29 mouse cellular contexts compared by ENCODE assay signal in genomic region chr10:119839645-119840044, GRCm38 (mm10).
A peak's percentile ranks its signal among the peaks of the same experiment; 100 is the strongest.
DNase-seq lines count a peak whose midpoint lies in the region; ATAC-seq lines count a peak whose summit lies in the region.
"Had no signal": no experiment of that assay in that cellular context is flagged by ENCODE, and none has a peak within 500 bp of the region (broad histone marks: within the 10 kb centered on the region; RNA-seq: fewer than 3 reads in every experiment).

No protein-coding gene starts in this region.

- H3K4me3 ChIP-seq in forebrain, embryonic 15.5 days, result no peak overlapping the region
- H3K4me3 ChIP-seq in forebrain, embryonic 16.5 days (replicated peaks; ENCODE audit: low read length), result no peak overlapping the region
- H3K4me3 ChIP-seq in kidney, embryonic 16.5 days (ENCODE audit: low read length), result no peak overlapping the region
- no peak overlapping the region for H3K4me3 ChIP-seq in kidney, embryonic 15.5 days (replicated peaks)
- H3K4me3 ChIP-seq in limb, embryonic 10.5 days, result no peak overlapping the region
- H3K4me3 ChIP-seq: embryonic facial prominence, embryonic 12.5 days; heart, embryonic 13.5 days; hindbrain, embryonic 12.5 days; layer of hippocampus, adult 2 months; limb, embryonic 15.5 days had no signal

- peak; percentile 33 for DNase-seq in ES-CJ7 (ENCODE audit: low read depth, low spot score)
- DNase-seq in limb, embryonic 10.5 days (ENCODE audit: low spot score), result no peak
- DNase-seq in left cerebral cortex, adult 8-10 months (ENCODE audit: low spot score in 2 of 2), result no peak
- DNase-seq: adrenal gland, postnatal 25 days; cerebellum, adult 9-10 months; cerebellum, postnatal 36 days; gastrocnemius, postnatal 25 days; heart, adult 11 months; heart, postnatal 10 days; kidney, adult 11 months; kidney, postnatal 36 days; left cerebral cortex, postnatal 4 days; lung, adult 2 months; lung, postnatal 10 days; thymus, adult 2 months; thymus, postnatal 36 days had no signal

- no peak overlapping the region for H3K9ac ChIP-seq in forebrain, embryonic 15.5 days (replicated peaks)
- H3K9ac ChIP-seq in forebrain, embryonic 16.5 days (replicated peaks; ENCODE audit: low read depth, low read length), result no peak overlapping the region
- no peak overlapping the region for H3K9ac ChIP-seq in kidney, embryonic 16.5 days (replicated peaks; ENCODE audit: low read length)
- no peak overlapping the region for H3K9ac ChIP-seq in kidney, embryonic 15.5 days
- H3K9ac ChIP-seq: embryonic facial prominence, embryonic 12.5 days; heart, embryonic 13.5 days; hindbrain, embryonic 12.5 days; limb, embryonic 15.5 days; liver, embryonic 14.5 days had no signal

- peaks cover 11% of the 10 kb centered on the region for H3K4me1 ChIP-seq in forebrain, embryonic 15.5 days
- peaks cover 4% of the 10 kb centered on the region for H3K4me1 ChIP-seq in forebrain, embryonic 16.5 days (replicated peaks; ENCODE audit: control insufficient read depth, insufficient read depth, low read length)
- H3K4me1 ChIP-seq in kidney, embryonic 16.5 days (ENCODE audit: insufficient read depth, low read length), result no peaks in the 10 kb centered on the region
- H3K4me1 ChIP-seq in kidney, embryonic 15.5 days, result no peaks in the 10 kb centered on the region
- peaks cover 6% of the 10 kb centered on the region for H3K4me1 ChIP-seq in limb, embryonic 10.5 days
- H3K4me1 ChIP-seq: embryonic facial prominence, embryonic 12.5 days; heart, embryonic 13.5 days; limb, embryonic 15.5 days had no signal

- no peaks in the 10 kb centered on the region for H3K27me3 ChIP-seq in forebrain, embryonic 15.5 days
- H3K27me3 ChIP-seq in forebrain, embryonic 16.5 days (replicated peaks; ENCODE audit: control insufficient read depth, insufficient read depth, low read length), result no peaks in the 10 kb centered on the region
- H3K27me3 ChIP-seq in kidney, embryonic 16.5 days (ENCODE audit: insufficient read depth, low read length), result no peaks in the 10 kb centered on the region
- no peaks in the 10 kb centered on the region for H3K27me3 ChIP-seq in kidney, embryonic 15.5 days
- H3K27me3 ChIP-seq in limb, embryonic 10.5 days (ENCODE audit: low read depth, poor library complexity, severe bottlenecking), result no peaks in the 10 kb centered on the region
- H3K27me3 ChIP-seq: embryonic facial prominence, embryonic 12.5 days; heart, embryonic 13.5 days; hindbrain, embryonic 12.5 days; limb, embryonic 15.5 days; Patski had no signal

- H3K4me2 ChIP-seq in forebrain, embryonic 15.5 days (replicated peaks), result no peak overlapping the region
- no peak overlapping the region for H3K4me2 ChIP-seq in forebrain, embryonic 16.5 days (ENCODE audit: low read length)
- H3K4me2 ChIP-seq in kidney, embryonic 16.5 days (replicated peaks; ENCODE audit: low read depth, low read length), result no peak overlapping the region
- H3K4me2 ChIP-seq in kidney, embryonic 15.5 days, result no peak overlapping the region
- H3K4me2 ChIP-seq: embryonic facial prominence, embryonic 12.5 days; heart, embryonic 13.5 days; hindbrain, embryonic 12.5 days; limb, embryonic 15.5 days had no signal

- no peaks in the 10 kb centered on the region for H3K9me3 ChIP-seq in forebrain, embryonic 15.5 days
- no peaks in the 10 kb centered on the region for H3K9me3 ChIP-seq in forebrain, embryonic 16.5 days (ENCODE audit: control insufficient read depth, low read length)
- no peaks in the 10 kb centered on the region for H3K9me3 ChIP-seq in kidney, embryonic 16.5 days (ENCODE audit: low read length)
- H3K9me3 ChIP-seq in kidney, embryonic 15.5 days (replicated peaks), result no peaks in the 10 kb centered on the region
- no peaks in the 10 kb centered on the region for H3K9me3 ChIP-seq in limb, embryonic 10.5 days (replicated peaks)
- H3K9me3 ChIP-seq: embryonic facial prominence, embryonic 12.5 days; heart, embryonic 13.5 days; hindbrain, embryonic 12.5 days; limb, embryonic 15.5 days had no signal

- H3K36me3 ChIP-seq in forebrain, embryonic 15.5 days, result no peaks in the 10 kb centered on the region
- no peaks in the 10 kb centered on the region for H3K36me3 ChIP-seq in forebrain, embryonic 16.5 days (ENCODE audit: control insufficient read depth, insufficient read depth)
- H3K36me3 ChIP-seq in kidney, embryonic 16.5 days (ENCODE audit: insufficient read depth, low read length), result no peaks in the 10 kb centered on the region
- H3K36me3 ChIP-seq in kidney, embryonic 15.5 days, result no peaks in the 10 kb centered on the region
- no peaks in the 10 kb centered on the region for H3K36me3 ChIP-seq in limb, embryonic 10.5 days
- H3K36me3 ChIP-seq: embryonic facial prominence, embryonic 12.5 days; heart, embryonic 13.5 days; hindbrain, embryonic 12.5 days; limb, embryonic 15.5 days had no signal

- ATAC-seq in forebrain, embryonic 15.5 days (replicated peaks), result 0 out of 2 replicates have a peak, but pooled peaks have one; percentile 38
- ATAC-seq in forebrain, embryonic 16.5 days, result no peak
- peak; percentile 51; the same call in 1 of the 2 replicates for ATAC-seq in kidney, embryonic 16.5 days (ENCODE audit: low FRiP score, low TSS enrichment)
- no peak for ATAC-seq in kidney, embryonic 15.5 days (replicated peaks; ENCODE audit: low FRiP score)
- ATAC-seq: CD4-positive, CD25-positive, alpha-beta regulatory T cell, adult 4 months; Patski had no signal

- no peak overlapping the region for H3K27ac ChIP-seq in forebrain, embryonic 15.5 days (replicated peaks)
- H3K27ac ChIP-seq in forebrain, embryonic 16.5 days (ENCODE audit: low read length), result no peak overlapping the region
- no peak overlapping the region for H3K27ac ChIP-seq in kidney, embryonic 16.5 days (ENCODE audit: low read length)
- no peak overlapping the region for H3K27ac ChIP-seq in kidney, embryonic 15.5 days
- 0 out of 2 replicates have a peak overlapping the region, but pooled peaks have one; percentile 50 for H3K27ac ChIP-seq in limb, embryonic 10.5 days
- H3K27ac ChIP-seq: embryonic facial prominence, embryonic 12.5 days; heart, embryonic 13.5 days; hindbrain, embryonic 12.5 days; limb, embryonic 15.5 days; liver, embryonic 14.5 days; macrophage had no signal

- WGBS in forebrain, embryonic 15.5 days, result 85% methylated on average over 11 of the region's 11 CpGs
- WGBS in forebrain, embryonic 16.5 days, result 82% methylated on average over 11 of the region's 11 CpGs
- 84% methylated on average over 10 of the region's 11 CpGs for WGBS in kidney, embryonic 16.5 days
- 85% methylated on average over 11 of the region's 11 CpGs for WGBS in kidney, embryonic 15.5 days
- WGBS in limb, embryonic 10.5 days, result 74% methylated on average over 11 of the region's 11 CpGs

Comparison
In these comparisons a context has a peak if more than half of its experiments do, and no peak if none do; other contexts are left out.
1. ATAC-seq: peak in forebrain, embryonic 15.5 days (single experiment) and kidney, embryonic 16.5 days (single experiment); none in forebrain, embryonic 16.5 days (single experiment) and kidney, embryonic 15.5 days (single experiment).